Mouse (Mus musculus) embryonic fibroblast, embryonic 13.5 days (primary cell): ENCODE measurements at regions not wholly inside any gene's neighbourhood (a gene's known extent, or its start where the extent isn't known, plus 50 kb on each side); places are given as distances from the start of the nearest gene placed in this dataset.

ENCODE experiments used
- H3K27ac ChIP-seq: 2 replicates; pipeline ENCODE4 v1.5.1; 2012; ENCODE audit warnings: low read length, control low read depth, inconsistent platforms; ENCODE audit not compliant: insufficient read depth
- H3K4me1 ChIP-seq: 2 replicates; pipeline ENCODE4 v1.6.1; 2011; ENCODE audit warnings: low read length; ENCODE audit not compliant: control insufficient read depth, insufficient read depth
- H3K4me3 ChIP-seq: 2 replicates; pipeline ENCODE4 v1.5.1; 2011; ENCODE audit warnings: mild to moderate bottlenecking, control low read depth, low read length; ENCODE audit not compliant: insufficient read depth
- CTCF ChIP-seq: IDR thresholded peaks from 2 replicates; pipeline ENCODE4 v1.5.1; 2011; ENCODE audit warnings: mild to moderate bottlenecking, control low read depth, low read length, moderate library complexity, borderline replicate concordance; ENCODE audit not compliant: insufficient read depth
- POLR2A ChIP-seq: IDR thresholded peaks from 2 replicates; pipeline ENCODE4 v1.6.1; 2011; ENCODE audit warnings: low read depth, mild to moderate bottlenecking, control low read depth, low read length, moderate library complexity

- Histone ChIP-seq H3K4me1 (no peaks in the 10 kb centered on the region), H3K4me3 (no peak overlapping the region), H3K27ac (no peak overlapping the region)
- no peak for TF ChIP-seq CTCF
These were observed 89.2 kb upstream of the Sesn3 start for GRCm38 (mm10) chr9:14185681-14186080.

- TF ChIP-seq POLR2A (no peak), CTCF (no peak)
- no peak overlapping the region for H3K27ac ChIP-seq
- H3K4me3 ChIP-seq: no peak overlapping the region
- H3K4me1 ChIP-seq: no peaks in the 10 kb centered on the region
These were observed 87.1 kb upstream of the Sesn3 start for GRCm38 (mm10) chr9:14187753-14188152.

GRCm38 (mm10) chr9:14188504-14188903 is 86.4 kb upstream of the Sesn3 start:
- Histone ChIP-seq H3K4me3 (no peak overlapping the region), H3K27ac (no peak overlapping the region), H3K4me1 (no peaks in the 10 kb centered on the region)
- TF ChIP-seq POLR2A (no peak), CTCF (no peak)

- TF ChIP-seq POLR2A (no peak), CTCF (no peak)
- no peak overlapping the region for H3K4me3 ChIP-seq
- no peak overlapping the region for H3K27ac ChIP-seq
- no peaks in the 10 kb centered on the region for H3K4me1 ChIP-seq
These were observed 84.2 kb upstream of the Sesn3 start for GRCm38 (mm10) chr9:14190660-14191059.

GRCm38 (mm10) chr9:14194748-14195147 is 80.1 kb upstream of the Sesn3 start:
- TF ChIP-seq POLR2A: no peak
- TF ChIP-seq CTCF: no peak
- Histone ChIP-seq H3K4me3 (no peak overlapping the region), H3K4me1 (no peaks in the 10 kb centered on the region; the same call in none of the 2 replicates), H3K27ac (no peak overlapping the region)

- peaks cover 13% of the 10 kb centered on the region for H3K4me1 ChIP-seq
- no peak for TF ChIP-seq CTCF
- no peak for TF ChIP-seq POLR2A
- H3K4me3 ChIP-seq: no peak overlapping the region
- no peak overlapping the region for H3K27ac ChIP-seq
These were observed 75.8 kb upstream of the Sesn3 start for GRCm38 (mm10) chr9:14199116-14199515.

- peaks cover 13% of the 10 kb centered on the region for H3K4me1 ChIP-seq
- no peak for TF ChIP-seq POLR2A
- no peak for TF ChIP-seq CTCF
- no peak overlapping the region for H3K4me3 ChIP-seq
- H3K27ac ChIP-seq: peak overlapping the region; percentile 51
These were observed 74.7 kb upstream of the Sesn3 start for GRCm38 (mm10) chr9:14199983-14200700.

- TF ChIP-seq CTCF (no peak), POLR2A (no peak)
- H3K4me1 ChIP-seq: peaks cover 13% of the 10 kb centered on the region
- H3K4me3 ChIP-seq: no peak overlapping the region
- no peak overlapping the region for H3K27ac ChIP-seq
These were observed 74.0 kb upstream of the Sesn3 start for GRCm38 (mm10) chr9:14200852-14201251.

GRCm38 (mm10) chr9:14202551-14203306 is 72.1 kb upstream of the Sesn3 start:
- H3K27ac ChIP-seq: no peak overlapping the region
- peaks cover 13% of the 10 kb centered on the region; the same call in 1 of the 2 replicates for H3K4me1 ChIP-seq
- H3K4me3 ChIP-seq: no peak overlapping the region
- no peak for TF ChIP-seq CTCF
- TF ChIP-seq POLR2A: no peak

GRCm38 (mm10) chr9:14203307-14203695 is 71.6 kb upstream of the Sesn3 start:
- Histone ChIP-seq H3K4me1 (peaks cover 13% of the 10 kb centered on the region; the same call in 1 of the 2 replicates), H3K27ac (no peak overlapping the region), H3K4me3 (no peak overlapping the region)
- TF ChIP-seq POLR2A (no peak), CTCF (no peak)
